Mouse (Mus musculus) spleen, postnatal 36 days (tissue): ENCODE measurements around the gene Trpt1.

Source experiments
- DNase-seq, 2 experiments: peaks; one replicate each; pipeline ENCODE4 v3.0.0; 2022; ENCODE audit warnings: low spot score in 2 of 2, mixed read lengths in 1 of 2

Gene Trpt1

GRCm38 (mm10) chr19:6996006-6996405 is at the start of gene Trpt1, which contains the start of gene Nudt22:
Gene Trpt1 (plus strand): TSS chr19:6996131.
Gene Nudt22 (minus strand): TSS chr19:6996117.
- DNase-seq: peak; percentile 74 to 80

DNA sequence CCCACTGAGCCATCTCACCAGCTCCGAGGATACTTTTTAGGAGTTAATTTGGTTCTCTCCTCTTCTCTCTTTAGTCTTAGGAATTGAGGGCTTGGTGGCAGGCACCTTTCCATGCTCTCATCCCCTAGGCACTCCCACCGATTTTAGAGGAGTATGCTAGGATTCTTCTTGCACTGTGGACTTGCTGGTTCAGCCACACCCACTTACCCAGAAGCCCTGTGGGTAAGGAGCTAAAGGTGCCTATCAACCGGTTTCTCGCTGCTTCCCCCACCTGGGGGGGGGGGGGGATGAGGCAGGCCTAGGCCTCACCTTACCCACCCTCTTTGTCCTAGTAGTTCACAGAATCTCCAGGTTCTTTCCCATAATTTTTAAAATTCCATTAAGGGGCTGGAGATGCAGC is 48.2 kb upstream of the Trpt1 start:
- DNase-seq: no peak

DNA sequence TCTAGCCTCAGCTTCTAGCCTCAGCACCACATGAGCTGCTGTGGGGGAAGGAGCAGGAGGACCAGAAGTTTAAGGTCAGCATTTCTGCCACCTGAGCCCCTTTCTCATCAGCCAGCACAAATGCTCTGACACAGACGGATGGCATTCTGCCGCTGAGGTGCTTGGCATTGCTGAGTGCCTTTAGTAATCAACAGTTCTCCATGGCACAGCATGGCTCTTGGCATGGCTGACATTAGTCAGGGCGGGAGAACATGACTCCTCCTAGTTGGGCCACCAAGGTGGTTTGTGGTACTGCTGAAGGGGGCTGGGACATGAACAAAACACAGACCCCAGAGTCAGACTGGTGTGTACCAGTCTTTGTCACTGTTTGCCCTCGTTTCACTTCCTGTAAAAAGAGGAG is 47.7 kb upstream of the Trpt1 start:
- DNase-seq: no peak

- no peak for DNase-seq
Measured at GRCm38 (mm10) chr19:6949532-6949931, 46.4 kb upstream of the Trpt1 start.

GRCm38 (mm10) chr19:6949951-6950350 is 46.0 kb upstream of the Trpt1 start:
- no peak for DNase-seq

GRCm38 (mm10) chr19:6950613-6951153 is 45.2 kb upstream of the Trpt1 start:
- DNase-seq: peak in 1 of 2 experiments; percentile 34

GRCm38 (mm10) chr19:6951381-6951968 is 44.5 kb upstream of the Trpt1 start:
- DNase-seq: peak; percentile 83 to 88

GRCm38 (mm10) chr19:6951994-6952711 is 43.8 kb upstream of the Trpt1 start:
- peak; percentile 52 to 61 for DNase-seq

DNA sequence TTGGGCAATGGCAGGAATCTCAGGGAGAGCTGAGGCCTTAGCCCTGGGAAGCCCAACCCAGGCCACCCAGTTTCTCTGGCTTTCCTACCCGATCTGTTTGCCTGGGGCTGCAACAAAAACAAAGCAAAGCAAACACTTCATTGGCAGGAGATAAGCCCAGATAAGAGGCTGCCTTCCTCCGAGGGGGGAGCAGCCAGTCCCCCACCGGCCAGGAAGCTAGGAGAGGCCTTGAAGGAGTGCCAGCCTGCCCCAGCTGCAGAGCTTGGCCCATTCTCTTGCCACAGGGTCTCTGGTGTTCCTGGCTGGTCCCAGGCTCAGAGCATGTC is 43.3 kb upstream of the Trpt1 start:
- DNase-seq: no peak

DNA sequence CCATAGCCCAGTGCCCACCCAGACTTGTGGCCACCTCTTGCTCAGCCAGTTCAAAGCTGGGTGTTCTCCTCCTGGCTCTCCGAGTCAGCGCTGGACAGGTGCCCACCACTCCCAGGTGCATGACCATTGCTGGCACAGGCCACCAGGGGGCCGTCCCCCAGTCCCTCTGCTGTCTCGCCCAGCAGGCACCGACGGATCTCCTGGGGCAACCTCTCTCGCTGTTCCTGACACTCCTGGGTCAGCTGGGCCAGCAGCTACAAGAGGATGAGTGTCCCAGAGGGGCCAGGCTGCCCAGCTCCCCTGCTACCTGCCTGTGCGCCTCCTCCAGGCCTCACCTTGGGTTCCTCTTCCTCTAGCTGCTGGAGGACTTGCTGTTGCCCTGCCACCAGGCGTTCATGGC is 41.9 kb upstream of the Trpt1 start:
- no peak for DNase-seq

- no peak for DNase-seq
Measured at GRCm38 (mm10) chr19:6955424-6955823, 40.5 kb upstream of the Trpt1 start.

- DNase-seq: no peak
Measured at GRCm38 (mm10) chr19:6956461-6956860, 39.5 kb upstream of the Trpt1 start.

DNA sequence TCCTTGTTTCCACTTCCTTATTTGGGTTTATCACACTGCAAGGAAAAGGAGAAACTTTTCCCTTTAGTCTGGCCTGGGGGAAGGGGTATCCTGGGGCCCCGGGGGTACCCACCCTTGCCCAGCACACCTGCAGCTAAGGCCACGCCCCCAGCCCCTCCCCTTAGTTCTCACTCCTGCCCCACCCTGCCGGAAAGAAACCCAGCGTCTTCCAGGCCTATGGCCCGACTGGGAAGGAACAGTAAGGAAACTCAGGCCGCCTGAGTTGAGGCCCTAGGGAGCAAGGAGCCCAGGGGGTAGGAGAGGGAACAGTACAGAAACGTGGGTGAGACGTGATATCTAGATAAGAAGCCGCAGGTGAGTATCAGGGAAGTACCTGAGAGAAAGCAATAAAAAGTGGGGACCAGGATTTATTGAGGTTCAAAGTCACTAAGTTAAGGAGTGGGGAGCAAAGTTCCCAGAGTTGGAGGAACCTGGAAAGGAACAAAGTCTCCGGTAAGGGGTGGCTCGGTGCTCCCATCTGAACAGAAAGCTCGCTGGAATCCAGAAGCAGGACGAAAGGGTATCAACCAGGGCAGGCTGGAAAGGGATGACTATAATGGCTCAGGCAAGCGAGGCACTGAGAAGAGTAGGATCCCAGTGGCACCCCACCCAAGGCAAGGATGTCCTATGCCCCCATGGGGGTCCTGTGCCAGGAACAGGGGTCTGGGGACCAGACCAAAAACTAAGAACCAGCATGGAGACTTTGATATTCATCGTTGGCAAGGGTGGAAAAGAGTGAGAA is 27.2 kb upstream of the Trpt1 start:
- DNase-seq: no peak

GRCm38 (mm10) chr19:6969291-6969664 is 26.7 kb upstream of the Trpt1 start:
- no peak for DNase-seq

DNA sequence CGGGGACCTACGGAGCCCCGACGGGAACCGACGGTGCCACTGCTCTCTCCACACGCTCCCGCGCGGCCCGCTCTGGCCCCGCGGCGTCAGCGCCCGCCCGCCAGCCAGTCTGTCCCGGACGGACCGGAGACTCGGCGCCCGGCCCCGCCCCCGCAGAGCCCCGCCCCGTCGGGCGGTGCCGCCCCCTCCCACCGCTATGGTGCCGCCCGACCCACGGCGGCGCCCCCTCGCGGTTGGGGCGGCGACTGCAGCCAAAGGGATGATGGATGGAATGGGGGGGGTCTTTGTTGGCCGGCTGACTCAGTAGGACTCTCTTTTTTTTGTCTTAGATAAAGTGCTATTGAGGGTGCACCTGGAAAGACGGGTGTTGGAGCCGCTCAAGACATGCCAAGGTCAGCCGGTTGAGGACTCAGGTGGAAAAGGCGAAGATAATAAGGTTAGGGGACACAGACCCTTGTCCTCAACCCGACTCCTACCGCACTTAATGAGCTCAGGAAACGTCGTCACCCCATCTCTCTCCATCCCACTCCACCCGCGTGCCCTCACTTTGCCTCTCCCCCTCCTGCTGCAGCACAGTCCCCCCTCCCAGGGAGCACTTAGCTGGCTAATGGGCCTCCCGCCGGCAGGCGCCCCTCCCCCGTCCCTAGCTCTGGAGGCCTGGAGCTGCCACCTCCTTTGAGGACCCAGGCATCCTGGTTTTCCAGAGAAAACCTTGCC is 26.1 kb upstream of the Trpt1 start:
- peak; percentile 63 to 67 for DNase-seq

DNA sequence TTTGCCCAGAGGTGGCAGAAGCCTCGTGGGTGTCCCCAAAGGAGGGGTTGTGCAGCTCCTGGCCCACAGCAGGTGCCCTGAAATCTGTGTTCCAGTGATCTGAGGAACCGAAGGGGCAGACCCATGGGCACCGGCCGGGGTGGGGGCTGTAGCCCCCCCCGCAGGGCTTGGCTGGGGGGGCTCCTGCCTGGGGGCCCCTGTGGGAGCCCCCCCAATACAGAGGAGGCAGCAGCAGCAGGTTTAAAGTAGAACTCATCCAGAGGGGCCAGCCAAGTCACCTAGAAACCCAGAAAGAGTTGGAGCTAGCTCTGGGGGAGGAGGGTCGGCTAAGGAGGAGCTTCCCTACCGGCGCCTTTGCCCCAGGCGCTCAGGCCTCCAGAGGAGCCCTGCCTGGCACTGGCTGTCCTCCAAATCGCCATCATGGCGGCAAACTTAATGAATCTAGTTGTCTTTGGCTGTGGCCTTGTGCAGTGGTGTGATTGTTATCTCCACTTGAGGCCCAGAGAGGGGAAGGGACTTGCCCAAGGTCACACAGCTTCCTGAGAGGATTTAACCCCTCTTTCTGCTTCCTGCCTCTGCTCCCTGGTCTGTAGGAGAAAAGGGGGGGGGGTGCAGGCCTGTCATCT is 25.4 kb upstream of the Trpt1 start:
- DNase-seq: no peak

DNA sequence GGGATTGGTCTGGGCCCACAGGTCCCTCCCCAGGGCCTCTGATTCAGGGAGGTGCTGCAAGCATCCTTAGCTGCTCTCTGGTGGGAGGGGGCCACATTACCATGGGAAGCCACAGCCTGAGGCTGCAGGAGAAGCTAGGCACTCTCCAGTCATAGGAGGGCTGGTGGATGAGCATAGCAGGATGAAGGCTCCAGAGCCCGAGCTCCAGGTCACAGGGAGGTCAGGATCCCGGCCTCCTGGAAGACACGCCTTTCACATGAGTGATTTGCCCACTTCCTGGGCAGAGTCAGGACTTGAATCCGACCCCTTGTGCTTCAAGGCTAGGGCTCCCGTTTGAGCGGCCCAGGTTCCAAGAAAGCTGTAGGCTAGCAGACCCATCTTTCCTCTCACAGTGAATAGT is 24.3 kb upstream of the Trpt1 start:
- no peak for DNase-seq

- no peak for DNase-seq
Measured at GRCm38 (mm10) chr19:6972247-6972917, 23.5 kb upstream of the Trpt1 start.

DNA sequence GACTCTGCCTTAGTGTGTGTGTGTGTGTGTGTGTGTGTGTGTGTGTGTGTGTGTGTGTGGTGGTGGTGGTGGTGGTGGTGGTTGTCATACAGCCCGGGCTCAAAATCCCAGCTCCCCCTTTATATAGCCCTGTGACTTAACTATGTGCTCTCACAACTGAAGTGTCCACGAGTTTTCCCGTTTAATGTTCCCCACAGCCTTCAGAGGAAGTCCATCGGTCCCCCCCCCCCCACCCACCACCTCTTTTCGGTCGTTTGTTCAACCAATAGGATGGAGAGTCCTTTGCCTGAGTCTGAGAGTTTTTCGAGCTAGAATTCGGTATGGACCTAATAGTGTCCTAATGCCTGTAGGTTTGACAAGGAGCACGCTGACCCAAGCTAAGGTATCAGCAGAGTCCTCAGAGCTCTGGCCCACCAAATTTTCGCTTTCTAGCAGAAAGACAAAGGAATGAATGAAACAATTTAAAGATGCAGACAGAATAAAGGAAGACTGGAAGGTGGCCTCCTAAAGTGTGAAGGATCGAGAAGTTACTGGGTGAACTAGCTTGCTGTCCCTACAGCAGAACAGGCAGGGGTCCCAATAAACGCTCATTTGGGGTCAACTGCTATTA is 22.2 kb upstream of the Trpt1 start:
- DNase-seq: no peak
